Mouse (Mus musculus) cerebellum, adult 2 months (tissue): Measurements from ENCODE around the gene Wipf2. TPM values are rescaled to one million over a fixed set of nuclear protein-coding genes. Genes with fewer than 3 reads are reported as not detected.
A peak's percentile ranks its signal among the peaks of the same experiment; 100 is the strongest.

Experiments used
- DNase-seq, 2 experiments: peaks; one replicate each; pipeline ENCODE4 v3.0.0; 2021
- H3K27ac ChIP-seq: fragments of 200-500 bp; 2 replicates; pipeline ENCODE4 v1.5.1; 2012; ENCODE audit warnings: low read length, control low read depth, inconsistent platforms; ENCODE audit not compliant: insufficient read depth
- H3K27me3 ChIP-seq: fragments of 200-500 bp; 2 replicates; pipeline ENCODE4 v1.6.1; 2012; ENCODE audit warnings: inconsistent platforms, mild to moderate bottlenecking, low read length, moderate library complexity; ENCODE audit not compliant: control insufficient read depth, insufficient read depth
- H3K4me1 ChIP-seq: fragments of 200-500 bp; 2 replicates; pipeline ENCODE4 v1.6.1; 2011; ENCODE audit warnings: low read length; ENCODE audit not compliant: control insufficient read depth, insufficient read depth
- H3K4me3 ChIP-seq: fragments of 200-500 bp; replicated peaks from 2 replicates; pipeline ENCODE3; 2011; ENCODE audit warnings: mild to moderate bottlenecking, low read depth, low read length, control low read depth; ENCODE audit not compliant: insufficient read depth
- CTCF ChIP-seq: fragments of 200-500 bp; IDR thresholded peaks from 2 replicates; pipeline ENCODE4 v1.5.1; 2011; ENCODE audit warnings: low read depth, mild to moderate bottlenecking, control low read depth, low read length, moderate library complexity, borderline replicate concordance; ENCODE audit not compliant: insufficient read depth
- POLR2A ChIP-seq: fragments of 200-500 bp; IDR thresholded peaks from 2 replicates; pipeline ENCODE4 v1.6.1; 2011; ENCODE audit warnings: low read length, control low read depth, borderline replicate concordance; ENCODE audit not compliant: insufficient read depth
- WGBS: fragments of 180-500 bp; shearing (Covaris S2); methylation state at CpG from one replicate; pipeline ENCODE4 v1.1.7; 2018; 5-methylcytosine and 5-hydroxymethylcytosine counted together
- polyA plus RNA-seq: library from polyadenylated mRNA; depleted of rRNA; stranded (reverse); fragments of >200 nt; gene quantifications from 2 replicates; pipeline ENCODE4 v1.2.3, GENCODE M21; 2012

The Wipf2 gene
- polyA plus RNA-seq, 1 experiment = 25.8 TPM

GRCm38 (mm10) chr11:98858759-98859731, 4.4 kb upstream of the Wipf2 start:
- H3K4me3 ChIP-seq = no peak overlapping the region
- H3K4me1 ChIP-seq = no peaks in the 10 kb centered on the region
- no peaks in the 10 kb centered on the region for H3K27me3 ChIP-seq
- H3K27ac ChIP-seq = no peak overlapping the region
- 32% methylated on average over 14 of the region's 14 CpGs for WGBS
- peak; percentile 80 to 90 for DNase-seq
- TF ChIP-seq CTCF (peak; percentile 73), POLR2A (no peak)

GRCm38 (mm10) chr11:98863751-98864429, 452 bp downstream of the Wipf2 start:
- TF ChIP-seq POLR2A (no peak), CTCF (no peak)
- under 1% methylated on average over 39 of the region's 39 CpGs for WGBS

GRCm38 (mm10) chr11:98867293-98867692, 3.9 kb downstream of the Wipf2 start:
- WGBS = 41% methylated on average over 12 of the region's 12 CpGs
- peak in 1 of 2 experiments; percentile 59 for DNase-seq

More at GRCm38 (mm10) chr11:98863751-98864429, 452 bp downstream of the Wipf2 start:
- H3K27ac ChIP-seq = peak overlapping the region; percentile 87
- H3K27me3 ChIP-seq = no peaks in the 10 kb centered on the region
- no peak for DNase-seq
- peaks cover 8% of the 10 kb centered on the region for H3K4me1 ChIP-seq
- H3K4me3 ChIP-seq = peak overlapping the region; percentile 100

GRCm38 (mm10) chr11:98869906-98870305, 6.5 kb downstream of the Wipf2 start:
- WGBS = 89% methylated on average over 8 of the region's 8 CpGs
- Histone ChIP-seq H3K4me1 (peaks cover 25% of the 10 kb centered on the region), H3K27me3 (no peaks in the 10 kb centered on the region), H3K4me3 (no peak overlapping the region), H3K27ac (no peak overlapping the region)
- TF ChIP-seq CTCF (no peak), POLR2A (no peak)
- no peak for DNase-seq

More at GRCm38 (mm10) chr11:98867293-98867692, 3.9 kb downstream of the Wipf2 start:
- no peak overlapping the region for H3K27ac ChIP-seq
- TF ChIP-seq CTCF = no peak
- no peak for TF ChIP-seq POLR2A
- H3K27me3 ChIP-seq = no peaks in the 10 kb centered on the region
- H3K4me1 ChIP-seq = peaks cover 24% of the 10 kb centered on the region
- no peak overlapping the region for H3K4me3 ChIP-seq

- DNase-seq = no peak
- peaks cover 25% of the 10 kb centered on the region for H3K4me1 ChIP-seq
- TF ChIP-seq CTCF = no peak
- H3K27me3 ChIP-seq = no peaks in the 10 kb centered on the region
- H3K27ac ChIP-seq = no peak overlapping the region
- no peak overlapping the region for H3K4me3 ChIP-seq
- WGBS = 76% methylated on average over 5 of the region's 5 CpGs
These were observed 7.4 kb downstream of the Wipf2 start for GRCm38 (mm10) chr11:98870791-98871190.

GRCm38 (mm10) chr11:98871416-98871815, 8.0 kb downstream of the Wipf2 start:
- TF ChIP-seq CTCF (no peak), POLR2A (no peak)
- no peak for DNase-seq
- Histone ChIP-seq H3K4me3 (no peak overlapping the region), H3K4me1 (peaks cover 25% of the 10 kb centered on the region), H3K27ac (peak overlapping the region; percentile 44), H3K27me3 (no peaks in the 10 kb centered on the region)
- WGBS = 46% methylated on average over 4 of the region's 4 CpGs

- Histone ChIP-seq H3K4me1 (peaks cover 27% of the 10 kb centered on the region), H3K27me3 (no peaks in the 10 kb centered on the region), H3K27ac (peak overlapping the region; percentile 44), H3K4me3 (no peak overlapping the region)
- DNase-seq = peak; percentile 62 to 79
- WGBS = 23% methylated on average over 4 of the region's 4 CpGs
- no peak for TF ChIP-seq POLR2A
- no peak for TF ChIP-seq CTCF
These were observed 8.6 kb downstream of the Wipf2 start for GRCm38 (mm10) chr11:98872040-98872439.
